Mouse (Mus musculus) brain, embryonic 14.5 days (tissue): ENCODE data around the gene Sorbs2.

Experiments used
- CTCF ChIP-seq: fragments of 200-500 bp; IDR thresholded peaks from 2 replicates; pipeline ENCODE4 v1.5.1; 2012; ENCODE audit warnings: inconsistent platforms, mild to moderate bottlenecking, moderate library complexity, borderline replicate concordance; ENCODE audit not compliant: insufficient read depth, insufficient read length; ENCODE audit errors: extremely low read depth
- POLR2A ChIP-seq: fragments of 200-500 bp; IDR thresholded peaks from 2 replicates; pipeline ENCODE4 v1.6.1; 2012; ENCODE audit warnings: mild to moderate bottlenecking, inconsistent platforms, borderline replicate concordance; ENCODE audit not compliant: poor library complexity, insufficient read depth, insufficient read length, severe bottlenecking; ENCODE audit errors: extremely low read depth

DNA sequence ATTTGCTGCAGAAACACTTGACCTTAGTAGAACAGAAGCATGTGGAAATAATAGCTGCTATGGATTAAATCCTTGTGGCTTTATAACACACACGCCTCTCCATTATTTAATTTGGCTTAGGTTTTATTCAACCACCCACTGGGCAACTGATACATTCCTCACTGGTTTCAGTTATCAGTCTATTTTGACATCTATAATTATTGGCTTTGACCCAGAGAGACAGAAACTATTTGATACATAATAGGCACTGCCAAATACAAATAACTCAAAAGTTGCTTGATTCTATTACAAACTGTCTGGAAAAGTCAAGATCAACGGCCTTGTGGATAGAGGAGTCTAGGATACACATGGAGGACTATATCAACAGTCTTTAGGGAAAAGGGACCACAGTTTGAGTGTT is 20.1 kb downstream of the Sorbs2 start:
- TF ChIP-seq CTCF (no peak), POLR2A (no peak)
